Mouse (Mus musculus): Measurements from ENCODE around the gene Syt7. TPM values are rescaled to one million over a fixed set of nuclear protein-coding genes. Genes with fewer than 3 reads are reported as not detected.

The Syt7 gene
- total RNA-seq (2021), result 10 to 100 TPM; 34.3 to 36.2 TPM

DNA sequence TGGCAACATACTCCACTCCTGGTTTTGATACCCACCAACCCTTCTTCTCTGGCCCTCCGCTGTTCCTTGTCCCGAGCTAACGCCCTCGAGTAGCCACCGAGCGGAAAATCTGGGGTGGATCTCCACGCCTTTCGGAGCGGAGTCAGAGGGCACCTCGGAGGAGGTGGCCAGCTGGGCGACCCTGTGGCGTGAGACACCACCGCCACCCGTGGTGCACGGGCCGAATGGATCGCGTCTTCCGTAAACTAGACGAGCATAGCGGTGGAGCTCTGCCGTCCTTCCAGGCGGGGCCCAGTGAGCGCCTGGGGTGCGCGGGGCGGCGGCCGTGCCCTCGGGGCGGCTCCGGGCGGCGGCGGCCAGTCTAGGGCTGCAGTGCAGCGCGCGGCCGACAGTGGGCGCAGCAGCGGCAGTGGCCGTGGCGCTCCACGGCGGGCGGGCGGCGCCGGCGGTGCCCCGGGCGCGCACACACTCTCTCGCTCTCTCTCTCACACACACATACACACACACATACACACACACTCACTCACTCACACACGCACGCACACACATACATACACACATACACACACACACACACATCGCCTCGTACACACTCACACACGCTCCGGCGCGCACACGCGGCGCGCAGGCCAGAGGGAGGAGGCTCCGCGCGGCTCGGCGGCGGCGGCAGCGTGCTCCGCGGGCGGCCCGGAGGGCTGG is at the start of gene Syt7:
Gene Syt7 (plus strand): TSS at position 476 of the 699 bp plus-strand sequence.
- intact Hi-C loops (cut with DNase I), result loop anchor here (2.0 kb wide), 1 partner anchor 48 kb away; no protein-coding TSS in a partner anchor
- peak; percentile 95 to 98 for DNase-seq

DNA sequence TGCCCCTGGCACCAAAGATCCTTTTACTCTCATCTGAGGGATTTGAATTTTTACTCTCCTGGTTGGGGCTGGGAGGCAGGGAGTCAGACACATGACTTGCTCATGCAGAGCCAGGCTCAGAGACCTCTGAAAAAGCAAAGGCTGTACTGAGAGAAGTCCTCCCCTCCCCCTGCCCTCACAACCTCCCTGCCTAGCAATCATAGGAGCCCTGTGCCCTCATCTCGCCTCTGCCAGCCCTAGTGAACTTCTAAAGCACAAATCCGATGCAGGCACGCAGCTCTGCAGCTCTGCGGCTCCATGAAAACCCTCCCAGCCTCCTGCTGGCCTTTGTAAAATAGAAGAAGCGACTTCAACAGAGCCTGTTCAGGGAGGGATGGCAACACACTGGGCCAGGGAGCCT is 49.6 kb upstream of the Syt7 start:
- DNase-seq, result no peak
- intact Hi-C loops (cut with DNase I), result no loop called here

DNA sequence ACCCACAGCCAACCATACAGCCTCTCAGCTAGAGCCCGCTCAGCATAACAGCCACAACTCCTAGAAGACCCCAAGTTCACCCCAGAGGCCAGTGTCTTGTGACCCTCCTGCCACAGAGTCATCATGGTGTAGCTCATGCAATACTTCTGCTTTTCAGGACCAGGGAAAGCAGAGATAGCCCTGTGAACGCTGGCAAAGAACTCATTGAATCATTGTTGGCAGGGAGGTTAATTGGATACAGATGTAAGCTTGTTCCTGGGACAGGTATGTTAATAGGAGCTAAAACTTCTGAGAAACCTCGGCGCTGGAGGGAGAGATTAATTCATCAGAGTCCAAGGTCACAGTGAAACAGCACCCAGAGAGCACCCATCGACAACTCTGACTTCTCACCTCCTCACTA is 48.2 kb upstream of the Syt7 start:
- peak; percentile 23 to 43 for DNase-seq
- intact Hi-C loops (cut with DNase I), result loop anchor here (2.0 kb wide), 2 partner anchors 48 to 96 kb away; partner anchors contain the start of gene Syt7

DNA sequence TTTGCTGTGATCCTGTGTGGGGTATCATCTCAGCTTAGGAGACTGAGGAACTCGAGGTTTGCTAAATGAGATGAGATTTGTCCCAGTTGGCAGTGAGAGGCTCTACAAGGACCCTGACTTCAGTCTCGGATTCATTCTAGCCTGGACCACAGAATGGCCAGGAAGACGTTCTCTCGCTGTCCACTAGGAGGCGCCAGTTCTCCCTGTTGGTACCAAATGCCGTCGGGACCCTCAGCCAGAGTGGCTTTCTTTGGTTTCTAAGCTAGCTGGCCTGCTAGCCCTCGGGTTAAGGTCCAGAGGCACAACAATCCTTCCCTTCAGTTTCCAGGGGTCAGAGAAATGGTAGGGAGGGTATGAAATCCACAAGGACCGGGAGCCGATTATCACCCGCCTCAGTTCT is 47.7 kb upstream of the Syt7 start:
- intact Hi-C loops (cut with DNase I), result loop anchor here (2.0 kb wide), 2 partner anchors 48 to 96 kb away; partner anchors contain the start of gene Syt7
- DNase-seq, result peak; percentile 33 to 64

DNA sequence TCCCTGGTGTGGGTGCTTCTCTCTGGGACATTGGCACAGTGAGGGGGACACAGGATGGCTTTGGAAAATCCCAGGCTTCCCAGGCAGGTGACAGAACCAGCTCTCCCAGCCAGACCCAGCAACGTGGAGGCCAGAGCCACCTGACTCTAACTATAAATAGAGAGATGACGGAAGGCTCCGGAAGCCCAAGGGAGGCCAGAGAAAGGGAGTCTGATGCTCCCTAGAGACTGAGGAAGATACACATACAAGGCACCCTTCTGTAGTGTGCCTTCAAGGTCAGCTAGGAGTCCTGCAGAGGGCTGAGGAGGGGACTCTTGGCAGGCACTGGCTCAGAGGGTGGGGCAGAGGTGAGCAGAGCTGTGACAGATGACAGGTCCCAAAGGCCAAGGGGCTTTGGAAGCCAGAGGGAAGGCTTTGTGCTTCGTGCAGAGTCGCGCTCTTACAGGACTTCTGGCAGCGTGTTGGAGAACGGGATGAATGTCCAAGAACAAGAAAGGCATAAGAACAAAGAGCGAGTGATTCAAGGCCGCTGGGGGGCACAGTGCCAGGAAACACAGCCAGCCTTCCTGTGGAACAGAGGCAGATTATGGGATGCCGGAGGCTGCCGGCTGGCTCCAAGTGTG is 47.0 kb upstream of the Syt7 start:
- intact Hi-C loops (cut with DNase I), result loop anchor here (2.0 kb wide), 2 partner anchors 47 to 95 kb away; partner anchors contain the start of gene Syt7
- peak; percentile 74 to 75 for DNase-seq

DNA sequence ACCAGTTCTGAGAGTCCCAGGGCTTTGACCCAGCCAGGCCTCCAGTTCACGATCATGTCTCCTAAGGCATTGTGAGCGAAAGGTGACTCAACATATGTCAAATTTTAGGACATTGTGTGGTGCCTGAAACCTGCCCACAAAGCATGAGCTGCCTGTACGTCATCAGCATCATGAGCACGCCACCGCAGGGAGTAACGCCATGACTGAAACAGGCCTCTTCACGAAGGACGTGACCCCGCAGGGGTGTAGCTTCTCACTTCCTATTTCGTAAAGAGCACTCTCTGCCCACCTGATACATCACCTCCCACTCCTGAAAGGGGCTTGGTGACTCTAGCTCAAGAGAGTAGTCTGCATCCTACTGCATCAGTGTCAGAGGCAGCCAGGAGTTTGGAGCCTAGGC is 45.0 kb upstream of the Syt7 start:
- no peak for DNase-seq
- intact Hi-C loops (cut with DNase I), result no loop called here

DNA sequence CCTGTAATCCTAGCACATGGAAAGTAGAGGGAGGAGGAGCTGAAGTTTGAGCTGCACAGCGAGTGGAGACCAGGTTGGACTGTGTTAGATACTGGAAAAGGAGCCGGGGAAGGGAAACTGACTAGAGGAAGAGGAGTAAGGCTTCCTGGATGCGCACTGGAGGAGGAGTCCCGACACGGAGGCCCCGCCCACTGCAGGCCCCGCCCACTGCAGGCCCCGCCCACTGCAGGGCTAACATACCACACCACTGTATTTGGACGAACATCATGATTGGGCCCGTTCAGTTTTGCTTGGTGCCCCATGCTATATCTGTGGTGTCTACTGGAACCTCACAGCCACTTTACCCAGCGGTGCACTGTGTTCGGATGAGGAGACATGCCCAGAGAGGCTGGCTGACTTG is 43.2 kb upstream of the Syt7 start:
- DNase-seq, result no peak
- intact Hi-C loops (cut with DNase I), result no loop called here

DNA sequence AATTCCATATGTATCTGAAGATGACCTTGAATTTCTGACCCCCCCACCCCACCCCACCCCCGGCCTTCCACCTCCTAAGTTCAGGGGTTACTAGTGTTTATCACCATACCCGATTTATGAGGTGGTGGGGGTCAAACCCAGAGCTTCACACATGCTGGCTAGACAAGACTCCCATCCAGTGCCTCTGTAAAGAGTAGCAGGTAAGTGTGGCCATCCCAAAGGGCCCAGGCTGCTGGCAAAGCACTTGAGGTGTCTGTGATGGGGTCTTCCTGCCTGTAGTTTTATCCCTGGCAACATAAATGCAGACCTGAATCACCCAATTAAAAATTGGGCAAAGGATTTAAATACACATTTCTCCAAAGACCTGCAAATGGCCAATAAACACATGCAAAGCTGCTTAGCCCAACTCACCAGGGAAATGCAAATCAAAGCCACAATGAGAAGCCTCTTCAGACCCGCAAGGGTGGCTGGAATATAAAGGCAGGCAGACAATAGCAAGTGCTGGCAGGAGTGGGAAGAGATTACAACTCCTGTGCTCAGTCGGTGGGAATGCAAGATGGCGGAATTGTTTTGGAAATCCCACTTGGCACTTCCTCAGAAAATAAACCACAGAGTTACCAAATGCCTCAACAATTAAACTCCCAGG is 41.1 kb upstream of the Syt7 start:
- DNase-seq, result no peak
- intact Hi-C loops (cut with DNase I), result no loop called here

DNA sequence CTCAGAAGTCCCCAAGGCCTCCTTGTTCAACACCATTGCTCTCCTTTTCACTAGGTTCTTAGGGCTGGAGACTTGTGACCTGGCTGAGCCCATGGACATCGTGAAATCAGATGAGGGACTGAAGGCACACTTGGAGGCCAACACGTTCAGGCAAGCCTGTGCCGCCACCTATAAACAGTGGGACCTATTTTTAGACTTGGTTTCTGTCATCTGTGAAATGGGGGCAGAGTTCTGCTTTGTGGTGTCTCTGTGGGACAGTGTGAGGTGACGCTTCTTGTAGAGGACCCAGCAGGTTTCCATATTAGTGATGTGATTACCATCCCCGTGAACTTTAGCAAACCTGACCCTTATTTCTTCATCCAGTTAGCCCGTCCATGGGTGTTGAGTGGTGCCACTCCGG is 36.7 kb upstream of the Syt7 start:
- intact Hi-C loops (cut with DNase I), result no loop called here
- no peak for DNase-seq

DNA sequence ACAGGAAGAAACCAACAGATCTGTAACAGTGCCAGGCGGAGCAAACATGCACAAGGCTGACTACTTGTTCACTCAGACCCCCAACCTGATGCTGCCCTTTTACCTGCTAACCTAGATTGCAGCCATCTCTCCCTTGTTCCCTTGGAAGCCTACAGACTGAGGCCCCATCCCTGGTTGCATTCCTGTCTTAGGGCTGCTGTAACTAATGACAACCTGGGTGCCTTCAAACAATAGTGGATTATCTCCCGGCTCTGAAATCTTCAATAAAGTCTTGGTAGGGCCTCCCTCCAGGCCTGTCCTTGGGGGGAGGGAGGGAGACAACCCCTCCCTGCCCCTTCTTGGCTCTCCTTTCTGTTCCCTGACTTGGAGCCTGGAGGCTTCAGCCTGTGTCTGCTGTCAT is 34.1 kb upstream of the Syt7 start:
- intact Hi-C loops (cut with DNase I), result no loop called here
- DNase-seq, result no peak

DNA sequence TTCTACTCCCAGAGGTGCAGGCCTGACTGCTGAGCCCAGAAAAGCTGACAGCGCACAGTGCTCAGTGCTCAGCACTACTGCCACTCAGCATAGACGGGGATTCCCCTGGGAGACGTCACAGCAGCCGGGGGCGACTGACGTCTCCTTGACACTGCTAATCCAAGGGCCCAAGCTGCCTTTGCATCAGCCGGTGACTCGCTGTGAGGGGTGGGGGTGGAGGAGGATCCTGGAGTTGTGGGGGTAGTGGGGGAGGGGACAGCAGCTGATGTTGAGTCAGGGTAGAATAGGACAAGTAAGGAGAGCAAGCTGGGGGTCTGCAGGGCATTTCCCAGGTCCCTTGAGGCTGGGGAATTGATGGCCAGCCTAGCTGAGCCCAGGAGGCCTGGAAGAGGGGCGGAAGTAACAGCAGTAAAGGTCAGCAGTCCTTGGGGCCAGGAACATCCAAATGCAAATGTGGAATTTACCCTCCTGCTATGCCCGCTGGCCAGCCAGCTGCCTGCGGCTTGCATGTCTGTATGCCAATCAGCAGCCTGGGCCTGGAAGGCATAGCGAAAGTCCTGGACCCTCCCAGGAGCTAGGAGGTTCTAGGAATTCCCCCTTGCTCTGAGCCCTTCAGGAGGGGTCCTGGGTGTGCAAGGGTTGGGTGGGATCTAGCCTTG is 31.9 kb upstream of the Syt7 start:
- intact Hi-C loops (cut with DNase I), result no loop called here
- DNase-seq, result no peak

DNA sequence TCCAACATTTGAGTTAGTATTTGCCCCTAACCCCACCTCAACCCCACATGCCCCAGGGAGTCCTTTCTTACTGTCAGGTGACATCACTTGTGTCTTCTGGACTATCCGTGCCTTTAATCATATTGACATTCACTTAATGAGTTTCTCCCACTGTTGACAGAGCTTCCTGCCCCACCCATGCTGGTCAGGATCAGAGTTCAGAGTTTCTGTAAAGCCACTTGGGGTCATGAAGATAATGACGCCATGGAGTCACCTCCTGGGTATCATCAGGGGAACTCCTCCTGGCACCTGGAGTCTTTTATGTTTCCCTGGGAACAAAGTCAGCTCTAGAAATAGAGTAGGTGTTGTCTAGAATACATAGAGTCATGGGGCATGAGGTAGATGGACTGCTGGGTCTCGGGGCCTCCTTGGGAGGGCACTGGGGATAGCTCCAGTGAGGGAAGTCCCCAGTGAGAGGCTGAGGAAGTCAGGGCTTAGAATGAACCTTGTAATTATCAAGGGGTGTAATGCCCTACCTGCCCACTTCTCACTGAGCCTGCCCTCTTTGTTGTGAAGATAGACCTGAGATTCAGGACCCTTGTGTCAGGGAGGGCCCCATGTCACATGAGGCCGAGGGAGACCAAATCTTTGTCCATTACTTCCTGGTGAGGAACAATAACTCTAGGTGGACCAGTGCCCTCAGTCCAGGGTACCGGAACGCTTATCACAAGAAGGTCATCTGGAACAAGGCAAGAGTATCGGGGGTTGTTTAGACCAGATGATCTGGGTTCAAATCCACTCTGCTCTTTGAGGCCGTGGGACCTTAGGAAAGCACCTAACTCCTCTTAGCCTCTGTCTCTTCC is 29.6 kb upstream of the Syt7 start:
- DNase-seq, result no peak
- intact Hi-C loops (cut with DNase I), result no loop called here

DNA sequence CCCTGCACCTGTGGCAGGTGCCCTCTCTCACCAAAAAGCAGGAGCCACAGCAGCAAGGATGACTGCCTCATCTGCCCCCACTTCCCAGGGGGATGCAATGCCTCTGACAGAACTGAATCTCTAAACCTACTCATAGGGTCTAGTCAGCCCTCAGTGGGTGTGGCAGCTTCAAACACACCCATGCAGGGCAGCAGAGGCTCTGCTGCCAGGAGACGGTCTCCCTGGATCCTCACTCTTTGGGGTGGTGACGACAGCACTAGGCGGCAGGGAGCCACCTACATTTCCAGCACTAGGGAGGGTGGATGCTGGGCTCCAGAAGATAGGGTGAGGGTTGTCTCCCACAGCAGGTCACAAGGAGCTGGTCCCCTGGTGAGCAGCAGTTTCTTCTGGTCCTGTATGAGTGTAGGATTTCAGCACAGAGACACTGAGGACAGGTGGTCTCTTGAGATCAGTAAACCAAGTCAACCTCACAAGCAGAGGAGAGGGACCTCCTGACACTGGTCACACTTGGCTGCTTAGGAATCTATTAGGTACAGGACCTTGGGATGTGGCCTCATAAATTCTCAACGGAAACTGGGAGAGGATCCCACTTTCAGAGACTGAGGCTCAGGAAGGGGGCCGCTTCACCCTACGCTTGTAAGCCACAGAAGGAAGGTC is 26.3 kb upstream of the Syt7 start:
- intact Hi-C loops (cut with DNase I), result no loop called here
- DNase-seq, result no peak

DNA sequence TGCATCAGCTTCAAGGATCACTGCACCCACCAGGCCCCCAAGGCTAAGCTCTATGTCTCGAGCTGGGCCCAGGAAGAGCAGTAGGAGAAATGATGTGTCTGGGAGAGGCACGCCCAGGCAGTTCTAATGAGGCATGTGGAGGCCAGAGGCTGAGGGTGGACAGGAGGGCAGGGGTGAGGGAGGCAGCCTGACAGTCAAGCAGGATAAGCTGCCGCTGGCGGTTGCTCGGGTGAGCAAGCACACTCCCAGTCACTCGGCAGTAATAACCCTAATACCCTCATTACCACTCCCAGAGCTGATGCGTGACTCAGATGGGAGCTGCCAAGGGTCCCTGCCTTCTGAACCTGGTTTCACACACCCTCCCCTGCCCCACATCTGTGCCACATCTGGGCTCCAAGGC is 25.0 kb upstream of the Syt7 start:
- no peak for DNase-seq
- intact Hi-C loops (cut with DNase I), result no loop called here

DNA sequence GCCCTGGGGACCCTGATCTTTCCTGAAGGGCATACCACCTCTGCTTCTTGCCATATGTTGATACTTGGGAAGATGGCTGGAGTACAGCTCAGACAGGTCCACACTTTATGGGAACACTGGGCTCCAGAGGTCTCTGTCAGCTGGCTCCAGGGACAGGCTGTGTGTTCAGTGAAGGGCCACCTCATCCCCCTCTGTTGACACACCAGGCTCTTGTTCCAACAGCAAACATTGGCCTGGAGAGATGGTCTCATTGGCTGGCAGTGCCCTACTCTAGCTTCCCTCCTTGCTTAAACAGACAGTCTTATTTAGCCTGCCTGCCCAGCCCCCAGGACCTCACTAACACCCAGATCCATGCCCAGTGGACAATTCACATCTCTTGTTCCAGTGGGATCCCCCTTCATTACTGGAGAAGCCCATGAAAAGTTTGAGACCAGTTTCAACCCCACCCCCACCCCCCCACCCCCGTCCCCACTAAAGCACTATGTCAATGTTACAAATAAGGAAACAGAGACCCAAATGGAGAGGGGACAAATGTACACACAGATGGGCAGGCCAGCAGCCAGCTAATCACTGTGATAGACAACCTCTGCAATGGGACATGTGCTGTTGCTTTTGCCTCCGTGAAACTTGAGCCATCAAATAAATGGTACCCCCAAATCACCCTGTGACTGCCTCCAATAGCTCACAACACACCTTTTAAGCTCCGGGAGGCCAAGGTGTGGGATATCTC is 22.6 kb upstream of the Syt7 start:
- no peak for DNase-seq
- intact Hi-C loops (cut with DNase I), result no loop called here

DNA sequence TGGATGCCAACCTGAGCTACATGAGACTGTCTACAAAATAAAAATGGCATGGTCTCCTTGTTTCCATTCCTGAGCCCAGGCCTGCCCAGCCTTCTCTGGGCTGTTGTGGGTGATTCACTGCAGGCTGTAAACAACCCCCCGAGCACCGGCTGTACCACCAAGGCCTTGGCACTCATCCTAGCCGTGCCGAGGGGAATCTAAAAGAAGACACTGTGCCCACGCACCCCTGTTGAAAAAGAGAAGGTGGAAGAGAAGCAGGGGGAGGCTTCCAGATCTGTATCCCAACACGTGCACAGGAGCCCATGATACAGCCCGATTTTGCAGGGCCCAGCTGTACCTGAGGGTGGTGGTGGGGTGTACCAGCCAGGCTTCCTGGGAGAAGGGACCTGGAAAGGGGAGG is 21.1 kb upstream of the Syt7 start:
- intact Hi-C loops (cut with DNase I), result no loop called here
- DNase-seq, result no peak

DNA sequence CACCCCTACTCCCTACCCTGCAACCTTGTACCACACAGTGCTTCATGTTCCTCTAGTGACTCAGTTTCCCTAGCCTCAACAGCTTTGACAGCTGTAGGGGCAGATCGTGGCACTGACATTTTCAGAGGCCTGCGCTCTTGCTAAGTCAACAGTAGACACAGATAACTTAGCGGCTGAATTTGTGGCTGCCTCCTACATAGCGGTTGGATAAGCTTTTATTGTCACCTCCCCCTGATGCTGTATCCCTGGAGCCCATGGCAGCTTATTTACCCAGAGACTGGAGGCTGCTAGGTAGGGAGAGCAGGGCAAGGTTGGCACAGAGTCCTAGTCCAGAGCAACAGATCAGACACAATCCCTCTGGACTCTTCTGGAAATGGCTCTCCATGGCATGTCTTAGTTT is 19.0 kb upstream of the Syt7 start:
- no peak for DNase-seq
- intact Hi-C loops (cut with DNase I), result no loop called here

DNA sequence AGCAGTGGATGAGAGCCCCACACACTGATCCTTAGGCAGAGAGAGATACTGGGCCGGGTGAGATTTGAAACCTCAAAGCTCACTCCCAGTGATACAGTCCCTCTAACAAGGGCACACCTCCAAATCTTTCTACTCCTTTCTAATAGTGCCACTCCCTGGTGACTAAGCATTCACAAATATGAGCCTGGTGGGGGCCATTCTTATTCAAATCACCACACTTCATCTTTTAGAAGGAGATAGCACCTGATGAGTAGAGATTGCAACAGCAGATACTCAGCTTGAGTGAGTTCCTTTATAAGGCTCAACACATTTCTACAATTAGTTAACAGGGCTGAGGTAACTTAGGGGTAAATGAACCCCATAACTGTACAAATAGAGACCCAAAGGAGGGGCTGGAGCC is 15.7 kb upstream of the Syt7 start:
- DNase-seq, result no peak
- intact Hi-C loops (cut with DNase I), result no loop called here

DNA sequence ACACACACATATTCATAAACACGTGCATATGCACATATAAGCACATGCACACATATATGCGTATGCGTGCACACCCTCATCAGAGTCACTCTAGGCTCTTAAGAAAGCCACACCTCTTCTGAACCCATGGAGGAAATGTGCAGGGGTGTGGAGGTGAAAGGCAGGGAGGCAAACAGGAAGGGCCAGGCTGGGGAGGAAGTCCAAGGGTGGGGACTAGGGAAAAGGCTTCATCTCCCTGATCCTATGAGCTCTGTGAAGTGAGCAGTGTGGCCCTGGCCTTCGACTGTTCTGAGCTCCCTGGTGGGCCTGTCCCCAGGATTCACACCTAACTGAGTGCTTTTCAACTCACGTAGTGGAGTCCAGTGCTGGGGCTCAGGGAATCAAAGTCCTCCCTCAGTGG is 13.6 kb upstream of the Syt7 start:
- DNase-seq, result no peak
- intact Hi-C loops (cut with DNase I), result no loop called here
